Mouse (Mus musculus) hindbrain, postnatal 0 days (tissue): ENCODE results near the gene Aldob. TPM values are rescaled to one million over a fixed set of nuclear protein-coding genes. Genes with fewer than 3 reads are reported as not detected.
A peak's percentile ranks its signal among the peaks of the same experiment; 100 is the strongest.

Experiments used
- ATAC-seq: fragments of 200-750 bp; cut with Nextera tagmentation; 2 replicates; pipeline ENCODE4 v1.8.0; 2017; ENCODE audit warnings: mild to moderate bottlenecking, moderate TSS enrichment, moderate library complexity
- DNase-seq: peaks from one replicate; pipeline ENCODE4 v3.0.0-alpha.2; 2015; ENCODE audit warnings: low spot score
- H3K27ac ChIP-seq: fragments of 300-500 bp; sonication (generic); 2 replicates; pipeline ENCODE4 v1.5.1; 2014; ENCODE audit warnings: mild to moderate bottlenecking
- H3K27me3 ChIP-seq: fragments of 300-500 bp; sonication (generic); 2 replicates; pipeline ENCODE4 v1.6.1; 2014; ENCODE audit warnings: low read length, mixed read lengths; ENCODE audit not compliant: insufficient read depth
- H3K36me3 ChIP-seq: fragments of 300-500 bp; sonication (generic); 2 replicates; pipeline ENCODE4 v1.6.1; 2014; ENCODE audit warnings: low read length, mixed read lengths; ENCODE audit not compliant: insufficient read depth
- H3K4me1 ChIP-seq: fragments of 300-500 bp; sonication (generic); 2 replicates; pipeline ENCODE4 v1.6.1; 2014; ENCODE audit warnings: antibody characterized with exemption, low read length, mixed read lengths; ENCODE audit not compliant: insufficient read depth
- H3K4me2 ChIP-seq: fragments of 300-500 bp; sonication (generic); 2 replicates; pipeline ENCODE4 v1.6.1; 2014; ENCODE audit warnings: low read depth, mild to moderate bottlenecking, low read length, moderate library complexity, mixed read lengths
- H3K4me3 ChIP-seq: fragments of 300-500 bp; sonication (generic); 2 replicates; pipeline ENCODE4 v1.5.1; 2014; ENCODE audit warnings: low read length
- H3K9ac ChIP-seq: fragments of 300-500 bp; sonication (generic); replicated peaks from 2 replicates; pipeline ENCODE4 v1.6.1; 2014; ENCODE audit warnings: mild to moderate bottlenecking, low read length, moderate library complexity, mixed read lengths
- H3K9me3 ChIP-seq: fragments of 300-500 bp; sonication (generic); 2 replicates; pipeline ENCODE4 v1.6.1; 2016; ENCODE audit warnings: low read length, mixed read lengths
- CTCF ChIP-seq: IDR thresholded peaks from 2 replicates; pipeline ENCODE4 v1.5.1; 2016; ENCODE audit warnings: antibody characterized with exemption, control low read depth, low read depth
- WGBS: fragments of 180-500 bp; shearing (Covaris S2); extraction: QIAGEN DNeasy Blood & Tissue Kit; methylation state at CpG from one replicate; pipeline ENCODE4 v1.1.7; 2014; 5-methylcytosine and 5-hydroxymethylcytosine counted together
- polyA plus RNA-seq: library from polyadenylated mRNA; unstranded; fragments of >200 nt; fragmentation: Nextera tagmentation; extraction: Ambion mirVana; gene quantifications from 2 replicates; pipeline ENCODE4 v1.2.1, GENCODE M21; 2015
- total RNA-seq: library from RNA; depleted of rRNA; stranded (reverse); fragments of >200 nt; gene quantifications from 2 replicates; pipeline ENCODE4 v1.2.3, GENCODE M21; 2014; rRNA removed

The Aldob gene
- 0.26 and 0.97 TPM in 2 replicates for total RNA-seq
- polyA plus RNA-seq = 0.59 TPM in 2 replicates

DNA sequence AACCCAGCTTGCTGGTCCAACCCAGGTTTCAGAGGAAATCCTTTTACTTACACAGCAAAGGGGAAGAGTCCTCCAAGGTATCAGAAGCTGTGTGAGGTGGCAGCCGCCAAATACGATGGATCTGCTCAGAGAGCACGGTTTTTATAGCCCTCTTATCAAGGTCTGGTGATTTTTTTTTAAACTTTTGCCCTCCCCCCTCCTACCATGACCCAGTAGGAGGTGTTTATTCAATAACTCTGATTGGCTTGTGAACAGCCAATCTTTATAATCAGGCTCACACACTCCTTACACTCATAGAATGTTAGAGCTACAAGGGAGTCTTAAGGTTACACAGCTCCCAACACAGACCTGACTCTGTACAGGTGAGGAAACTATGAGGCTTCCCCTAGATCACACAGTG, at the start of gene Aldob:
Gene Aldob, minus strand, starts transcription at position 164 of the 400 bp plus-strand sequence.
- Histone ChIP-seq H3K27me3 (no peaks in the 10 kb centered on the region), H3K4me1 (no peaks in the 10 kb centered on the region), H3K9me3 (no peaks in the 10 kb centered on the region), H3K4me3 (no peak within 1 kb of the TSS), H3K4me2 (no peak within 1 kb of the TSS), H3K36me3 (no peaks in the 10 kb centered on the region), H3K9ac (no peak within 1 kb of the TSS), H3K27ac (no peak within 1 kb of the TSS)
- DNase-seq (no peak), ATAC-seq (no peak)
- 61% methylated on average over 3 of the region's 3 CpGs for WGBS
- TF ChIP-seq CTCF = no peak

DNA sequence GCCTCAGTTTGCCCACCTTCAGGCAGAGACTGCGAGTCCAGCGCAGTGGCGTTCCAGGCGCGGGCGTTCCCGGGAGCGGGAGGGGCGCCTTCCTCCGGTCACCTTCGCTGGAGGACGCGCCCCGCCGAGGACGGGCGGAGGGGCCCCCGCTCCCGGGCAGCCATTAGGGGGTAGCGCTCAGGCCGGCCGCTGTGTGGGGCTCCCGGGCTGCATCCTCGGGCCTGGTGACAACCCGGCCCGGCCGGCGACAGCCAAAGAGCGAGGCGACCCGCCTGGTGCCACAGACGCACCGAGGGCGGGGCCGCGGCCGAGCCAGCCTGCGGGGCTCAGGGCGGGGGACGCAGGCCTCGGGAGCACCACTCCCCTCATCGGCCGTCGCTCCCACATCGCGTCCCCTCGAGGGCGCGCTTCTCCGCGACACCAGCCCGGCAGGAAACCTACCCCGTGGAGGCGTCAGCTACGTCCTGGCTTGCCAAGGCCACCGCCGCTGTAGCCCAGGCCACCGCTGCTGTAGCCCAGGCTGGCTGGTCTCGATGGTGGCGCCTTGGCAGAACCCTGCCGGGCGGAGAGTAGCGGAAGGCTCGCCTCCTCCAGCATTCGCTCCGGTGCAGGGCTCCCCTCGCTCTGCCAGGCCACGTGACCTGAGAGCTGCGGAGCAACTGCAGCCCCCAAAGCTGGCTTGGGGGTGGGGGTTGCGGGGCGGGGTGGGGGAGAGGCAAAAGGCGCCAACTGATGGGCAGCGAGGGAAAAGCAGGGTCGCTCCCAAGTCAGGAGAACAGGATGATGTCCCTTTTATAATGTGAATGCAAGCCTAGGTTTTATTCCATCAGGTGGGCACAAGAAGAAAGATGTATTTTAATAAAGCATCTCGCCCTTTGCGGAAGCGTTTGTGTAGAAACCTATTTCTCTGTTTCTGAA, 48.1 kb upstream of the Aldob start, which contains the start of gene Tmem246:
Gene Tmem246, minus strand, starts transcription at position 694 of the 918 bp plus-strand sequence.
- peak; percentile 94 for ATAC-seq
- Histone ChIP-seq H3K4me3 (peak within 1 kb of the TSS; percentile 78), H3K9me3 (no peaks in the 10 kb centered on the region), H3K27ac (peak within 1 kb of the TSS; percentile 93), H3K9ac (peak within 1 kb of the TSS; percentile 90), H3K4me1 (no peaks in the 10 kb centered on the region), H3K36me3 (no peaks in the 10 kb centered on the region), H3K4me2 (peak within 1 kb of the TSS; percentile 84), H3K27me3 (no peaks in the 10 kb centered on the region)
- TF ChIP-seq CTCF = peak; percentile 33
- under 1% methylated on average over 73 of the region's 77 CpGs for WGBS
- peak; percentile 90 for DNase-seq

DNA sequence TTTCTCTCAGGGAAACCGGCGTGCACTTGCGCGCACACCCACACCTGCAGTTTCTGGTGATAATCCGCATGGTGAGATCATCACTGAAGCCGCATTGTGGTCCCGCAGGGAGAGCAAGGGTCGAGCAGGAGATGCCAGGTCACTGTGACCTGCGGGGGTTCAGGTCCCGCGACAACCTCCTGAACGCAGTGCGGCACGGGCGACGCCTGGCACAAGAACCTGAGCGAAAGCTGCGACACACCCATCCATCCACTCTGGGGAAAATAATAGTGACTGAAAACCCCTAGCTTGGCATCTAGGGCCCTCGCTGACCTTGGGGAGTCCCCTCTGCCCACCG, 47.5 kb upstream of the Aldob start:
- Histone ChIP-seq H3K4me3 (peak overlapping the region; percentile 78), H3K9ac (peak overlapping the region; percentile 90), H3K36me3 (no peaks in the 10 kb centered on the region), H3K9me3 (no peaks in the 10 kb centered on the region), H3K27ac (peak overlapping the region; percentile 93), H3K4me2 (peak overlapping the region; percentile 84), H3K27me3 (no peaks in the 10 kb centered on the region), H3K4me1 (no peaks in the 10 kb centered on the region)
- no peak for TF ChIP-seq CTCF
- DNase-seq (peak; percentile 54), ATAC-seq (no peak; the same call in 1 of the 2 replicates)
- under 1% methylated on average over 20 of the region's 20 CpGs for WGBS

DNA sequence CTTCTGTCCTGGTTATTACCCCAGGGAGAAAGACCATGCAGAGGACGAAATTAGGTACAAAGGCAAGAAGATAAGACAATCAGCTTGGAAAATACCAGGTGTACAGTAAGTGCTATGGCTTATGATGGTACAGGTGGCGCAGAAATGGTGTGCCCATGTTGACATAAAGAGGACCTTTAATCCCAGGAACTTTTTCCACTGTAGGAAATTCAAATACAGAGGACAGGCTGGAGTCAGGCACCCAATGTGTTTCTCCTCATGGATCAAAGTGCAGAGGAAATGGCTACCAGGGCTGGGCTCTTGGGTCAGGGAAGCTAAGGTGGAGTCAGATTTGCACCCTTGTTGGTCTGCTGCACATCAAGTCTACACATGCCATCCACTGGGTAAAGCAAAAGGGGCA, 40.8 kb upstream of the Aldob start:
- WGBS = 86% methylated on average over 2 of the region's 2 CpGs
- Histone ChIP-seq H3K9me3 (no peaks in the 10 kb centered on the region), H3K9ac (no peak overlapping the region), H3K27ac (no peak overlapping the region), H3K4me3 (no peak overlapping the region), H3K4me1 (no peaks in the 10 kb centered on the region), H3K4me2 (no peak overlapping the region), H3K36me3 (peaks cover 7% of the 10 kb centered on the region; the same call in 1 of the 2 replicates), H3K27me3 (no peaks in the 10 kb centered on the region)
- no peak for DNase-seq
- ATAC-seq = no peak
- no peak for TF ChIP-seq CTCF

DNA sequence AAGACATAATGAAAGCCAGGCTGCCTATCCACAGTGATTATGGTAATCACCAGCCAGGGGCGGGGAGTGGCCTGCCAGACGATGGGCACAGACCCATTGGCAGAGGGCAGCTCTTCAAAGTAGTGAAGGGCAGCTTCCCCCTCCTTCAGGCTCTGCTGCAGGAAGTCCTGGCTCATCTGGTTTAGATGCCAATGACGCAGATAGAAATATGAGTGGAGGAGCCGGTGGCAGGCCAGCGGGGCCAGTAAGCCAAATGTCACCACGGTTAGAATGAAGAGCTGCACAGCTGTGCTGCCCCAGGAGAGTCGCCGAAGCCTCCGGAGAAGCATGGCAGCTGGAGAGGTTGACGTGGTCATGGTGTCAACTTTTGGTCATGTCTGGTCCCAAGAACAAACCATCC, 37.5 kb upstream of the Aldob start:
- no peak overlapping the region for H3K9ac ChIP-seq
- H3K27ac ChIP-seq = no peak overlapping the region
- no peaks in the 10 kb centered on the region for H3K4me1 ChIP-seq
- DNase-seq (no peak), ATAC-seq (no peak)
- H3K4me2 ChIP-seq = no peak overlapping the region
- H3K4me3 ChIP-seq = no peak overlapping the region
- H3K27me3 ChIP-seq = no peaks in the 10 kb centered on the region
- H3K9me3 ChIP-seq = no peaks in the 10 kb centered on the region
- WGBS = 83% methylated on average over 10 of the region's 10 CpGs
- peaks cover 7% of the 10 kb centered on the region; the same call in 1 of the 2 replicates for H3K36me3 ChIP-seq
- no peak for TF ChIP-seq CTCF

DNA sequence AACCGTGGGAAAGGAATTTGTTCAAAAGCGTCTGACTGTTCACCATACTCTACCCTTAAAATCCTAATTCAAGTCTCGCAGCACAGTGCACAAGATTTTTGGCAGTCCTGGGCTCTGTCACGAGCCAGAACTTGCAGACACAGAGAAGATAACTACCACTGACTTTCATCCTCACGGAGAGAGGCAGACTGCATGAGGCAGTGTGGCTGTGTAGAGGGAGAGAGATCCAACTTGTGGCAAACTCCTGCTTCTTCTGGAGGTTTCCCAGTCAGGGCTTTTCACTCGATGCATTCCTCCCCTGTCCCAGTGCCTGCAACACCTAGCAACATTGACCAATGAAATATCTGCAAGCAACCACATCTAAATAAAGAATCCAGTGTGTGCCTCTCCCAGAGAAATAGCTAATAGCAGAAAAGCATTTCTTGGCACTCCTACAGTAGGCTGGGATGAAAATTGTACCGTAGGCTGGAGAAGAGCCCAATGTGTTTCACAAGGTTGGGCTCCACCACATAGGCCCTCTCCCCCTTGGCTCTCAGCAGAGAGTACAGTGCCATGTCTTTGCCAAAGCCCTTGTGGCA, 36.3 kb upstream of the Aldob start:
- Histone ChIP-seq H3K4me2 (no peak overlapping the region), H3K4me1 (no peaks in the 10 kb centered on the region), H3K4me3 (no peak overlapping the region), H3K27me3 (no peaks in the 10 kb centered on the region), H3K9ac (no peak overlapping the region), H3K9me3 (no peaks in the 10 kb centered on the region), H3K27ac (peak overlapping the region; percentile 42; the same call in 1 of the 2 replicates), H3K36me3 (peaks cover 7% of the 10 kb centered on the region; the same call in 1 of the 2 replicates)
- ATAC-seq (peak; percentile 72), DNase-seq (peak; percentile 25)
- 61% methylated on average over 7 of the region's 7 CpGs for WGBS
- TF ChIP-seq CTCF = no peak
